Mouse (Mus musculus) MEL (cell line): Measurements from ENCODE around the gene Slc7a5. TPM values are rescaled to one million over a fixed set of nuclear protein-coding genes. Genes with fewer than 3 reads are reported as not detected.

Source experiments
- DNase-seq: peaks from one replicate; pipeline ENCODE4 v3.0.0; 2011; ENCODE audit warnings: low read depth, low spot score
- H3K27ac ChIP-seq: 2 replicates; pipeline ENCODE4 v1.5.1; 2012; ENCODE audit warnings: low read depth, mild to moderate bottlenecking, control low read depth, low read length, moderate library complexity; ENCODE audit not compliant: control insufficient read depth
- H3K27me3 ChIP-seq, 2 experiments: fragments of 150-350 bp in 1 of 2; sonication (generic) in 1 of 2; 2 replicates each; pipeline ENCODE4 v1.6.1; 2012; ENCODE audit warnings: low read length in 2 of 2, mild to moderate bottlenecking in 2 of 2, improper control_type of control experiment in 1 of 2, moderate library complexity in 1 of 2; ENCODE audit not compliant: insufficient read depth in 2 of 2, control insufficient read depth in 1 of 2
- H3K36me3 ChIP-seq, 2 experiments: 2 replicates each; pipeline ENCODE4 v1.6.1; 2012 to 2014; ENCODE audit warnings: low read length in 2 of 2, improper control_type of control experiment in 1 of 2, inconsistent platforms in 1 of 2, mild to moderate bottlenecking in 1 of 2; ENCODE audit not compliant: insufficient read depth in 2 of 2, control insufficient read depth in 1 of 2
- H3K4me1 ChIP-seq, 2 experiments: fragments of 150-350 bp in 1 of 2; sonication (generic) in 1 of 2; 2 replicates each; pipeline ENCODE4 v1.6.1; 2012; ENCODE audit warnings: low read length in 2 of 2, improper control_type of control experiment in 1 of 2, mild to moderate bottlenecking in 1 of 2; ENCODE audit not compliant: insufficient read depth in 2 of 2, control insufficient read depth in 1 of 2
- H3K4me3 ChIP-seq, 2 experiments: fragments of 150-350 bp in 1 of 2; sonication (generic) in 1 of 2; 2 replicates each; pipeline ENCODE4 v1.5.1; 2012; ENCODE audit warnings: low read depth in 2 of 2, low read length in 2 of 2, mild to moderate bottlenecking in 2 of 2, moderate library complexity in 2 of 2, control low read depth in 1 of 2, improper control_type of control experiment in 1 of 2; ENCODE audit not compliant: control insufficient read depth in 1 of 2, insufficient read depth in 1 of 2
- H3K79me2 ChIP-seq: 2 replicates; pipeline ENCODE4 v1.6.1; 2012; ENCODE audit warnings: mild to moderate bottlenecking, low read length, moderate library complexity; ENCODE audit not compliant: control insufficient read depth, poor library complexity, insufficient read depth
- H3K9ac ChIP-seq: 2 replicates; pipeline ENCODE4 v1.6.1; 2012; ENCODE audit warnings: low read depth, mild to moderate bottlenecking, control low read depth, low read length, moderate library complexity; ENCODE audit not compliant: control insufficient read depth, poor library complexity, severe bottlenecking
- H3K9me3 ChIP-seq: fragments of 150-350 bp; sonication (generic); replicated peaks from 2 replicates; pipeline ENCODE4 v1.6.1; 2012; ENCODE audit warnings: mild to moderate bottlenecking, low read length, improper control_type of control experiment, moderate library complexity; ENCODE audit not compliant: insufficient read depth
- BHLHE40 ChIP-seq: IDR thresholded peaks from 2 replicates; pipeline ENCODE4 v1.6.1; 2012; ENCODE audit warnings: low read depth, mild to moderate bottlenecking, inconsistent platforms, low read length, improper control_type of control experiment, borderline replicate concordance
- CHD1 ChIP-seq: IDR thresholded peaks from 2 replicates; pipeline ENCODE4 v1.6.1; 2012; ENCODE audit warnings: low read depth, mild to moderate bottlenecking, inconsistent platforms, low read length, improper control_type of control experiment
- CHD2 ChIP-seq: IDR thresholded peaks from 2 replicates; pipeline ENCODE4 v1.6.1; 2011; ENCODE audit warnings: low read length, improper control_type of control experiment
- CTCF ChIP-seq, 3 experiments: IDR thresholded peaks in 2 of 3; conservative IDR thresholded peaks in 1 of 3; 2 replicates each; pipeline ENCODE4 v1.5.1; 2011 to 2012; ENCODE audit warnings: low read length in 3 of 3, low read depth in 2 of 3, mild to moderate bottlenecking in 2 of 3, improper control_type of control experiment in 1 of 3, inconsistent platforms in 1 of 3, mixed read lengths in 1 of 3, moderate library complexity in 1 of 3; ENCODE audit not compliant: control insufficient read depth in 1 of 3, insufficient read depth in 1 of 3, poor library complexity in 1 of 3, severe bottlenecking in 1 of 3
- ETS1 ChIP-seq: IDR thresholded peaks from 2 replicates; pipeline ENCODE4 v1.6.1; 2012; ENCODE audit warnings: low read depth, mild to moderate bottlenecking, inconsistent platforms, low read length, improper control_type of control experiment, moderate library complexity
- GABPA ChIP-seq: IDR thresholded peaks from 2 replicates; pipeline ENCODE4 v1.6.1; 2012; ENCODE audit warnings: low read depth, mild to moderate bottlenecking, inconsistent platforms, low read length, improper control_type of control experiment, moderate library complexity
- GATA1 ChIP-seq: IDR thresholded peaks from 2 replicates; pipeline ENCODE4 v1.6.1; 2011; ENCODE audit warnings: low read depth, low read length, improper control_type of control experiment
- JUND ChIP-seq: IDR thresholded peaks from 2 replicates; pipeline ENCODE4 v1.6.1; 2011; ENCODE audit warnings: low read depth, mild to moderate bottlenecking, improper control_type of control experiment, low read length
- KAT2A ChIP-seq: conservative IDR thresholded peaks from 2 replicates; pipeline ENCODE4 v1.6.1; 2012; ENCODE audit warnings: low read depth, low read length, improper control_type of control experiment, inconsistent platforms
- MXI1 ChIP-seq: IDR thresholded peaks from 2 replicates; pipeline ENCODE4 v1.6.1; 2011; ENCODE audit warnings: mild to moderate bottlenecking, low read depth, low read length, improper control_type of control experiment
- MYC ChIP-seq: IDR thresholded peaks from 2 replicates; pipeline ENCODE4 v1.6.1; 2011; ENCODE audit warnings: low read depth, mild to moderate bottlenecking, low read length, improper control_type of control experiment, moderate library complexity
- NELFE ChIP-seq: IDR thresholded peaks from 2 replicates; pipeline ENCODE4 v1.6.1; 2011; ENCODE audit warnings: low read depth, low read length, improper control_type of control experiment
- NRF1 ChIP-seq: IDR thresholded peaks from 2 replicates; pipeline ENCODE4 v1.6.1; 2014; ENCODE audit warnings: low read depth, mild to moderate bottlenecking, inconsistent platforms, low read length, improper control_type of control experiment, moderate library complexity; ENCODE audit not compliant: poor library complexity, insufficient read depth, severe bottlenecking
- POLR2A ChIP-seq, 2 experiments: IDR thresholded peaks; 2 replicates each; pipeline ENCODE4 v1.6.1; 2011 to 2012; ENCODE audit warnings: low read length in 2 of 2, mild to moderate bottlenecking in 2 of 2, control low read depth in 1 of 2, improper control_type of control experiment in 1 of 2, low read depth in 1 of 2, moderate library complexity in 1 of 2; ENCODE audit not compliant: control insufficient read depth in 1 of 2, insufficient read depth in 1 of 2, poor library complexity in 1 of 2
- POLR2AphosphoS2 ChIP-seq: IDR thresholded peaks from 2 replicates; pipeline ENCODE4 v1.6.1; 2011; ENCODE audit warnings: low read length, improper control_type of control experiment
- POLR2AphosphoS5 ChIP-seq: IDR thresholded peaks from 2 replicates; pipeline ENCODE4 v1.6.1; 2012; ENCODE audit warnings: low read depth, borderline replicate concordance, mild to moderate bottlenecking, inconsistent platforms, low read length, moderate library complexity, mixed read lengths
- RAD21 ChIP-seq: IDR thresholded peaks from 2 replicates; pipeline ENCODE4 v1.6.1; 2011; ENCODE audit warnings: mild to moderate bottlenecking, low read depth, low read length, improper control_type of control experiment
- RCOR1 ChIP-seq: IDR thresholded peaks from 2 replicates; pipeline ENCODE4 v1.6.1; 2012; ENCODE audit warnings: low read depth, mild to moderate bottlenecking, inconsistent platforms, low read length, improper control_type of control experiment
- SIN3A ChIP-seq: IDR thresholded peaks from 2 replicates; pipeline ENCODE4 v1.6.1; 2012; ENCODE audit warnings: low read length, improper control_type of control experiment, inconsistent platforms
- SMC3 ChIP-seq: IDR thresholded peaks from 2 replicates; pipeline ENCODE4 v1.6.1; 2011; ENCODE audit warnings: low read depth, low read length, improper control_type of control experiment
- TBP ChIP-seq: IDR thresholded peaks from 2 replicates; pipeline ENCODE4 v1.8.0; 2011; ENCODE audit warnings: low read depth, low read length, improper control_type of control experiment
- TCF12 ChIP-seq: IDR thresholded peaks from 2 replicates; pipeline ENCODE4 v1.6.1; 2014; ENCODE audit warnings: low read depth, mild to moderate bottlenecking, inconsistent platforms, low read length, improper control_type of control experiment, moderate library complexity
- UBTF ChIP-seq: IDR thresholded peaks from 2 replicates; pipeline ENCODE4 v1.6.1; 2012; ENCODE audit warnings: low read depth, mild to moderate bottlenecking, inconsistent platforms, low read length, improper control_type of control experiment, moderate library complexity, borderline replicate concordance; ENCODE audit not compliant: insufficient read depth
- USF1 ChIP-seq: IDR thresholded peaks from 2 replicates; pipeline ENCODE4 v1.6.1; 2014; ENCODE audit warnings: low read depth, mild to moderate bottlenecking, inconsistent platforms, low read length, improper control_type of control experiment, moderate library complexity
- USF2 ChIP-seq, 2 experiments: IDR thresholded peaks; 2 replicates each; pipeline ENCODE4 v1.6.1; 2011 to 2012; ENCODE audit warnings: improper control_type of control experiment in 2 of 2, low read length in 2 of 2, borderline replicate concordance in 1 of 2, inconsistent platforms in 1 of 2, low read depth in 1 of 2, mild to moderate bottlenecking in 1 of 2; ENCODE audit not compliant: insufficient read depth in 1 of 2
- ZC3H11A ChIP-seq: IDR thresholded peaks from 2 replicates; pipeline ENCODE4 v1.6.1; 2012; ENCODE audit warnings: low read depth, mild to moderate bottlenecking, inconsistent platforms, low read length, improper control_type of control experiment
- ZKSCAN1 ChIP-seq: IDR thresholded peaks from 2 replicates; pipeline ENCODE4 v1.6.1; 2012; ENCODE audit warnings: low read depth, mild to moderate bottlenecking, inconsistent platforms, low read length, improper control_type of control experiment, moderate library complexity
- ZNF384 ChIP-seq: IDR thresholded peaks from 2 replicates; pipeline ENCODE4 v1.6.1; 2012; ENCODE audit warnings: low read depth, mild to moderate bottlenecking, inconsistent platforms, low read length, improper control_type of control experiment
- polyA plus RNA-seq, 2 experiments: library from polyadenylated mRNA; stranded (reverse) in 1 of 2; unstranded in 1 of 2; fragments of >175 nt in 1 of 2; fragments of >200 nt in 1 of 2; gene quantifications; 2 replicates each; pipeline versions ENCODE4 v1.2.1 to v1.2.4; 2012; ENCODE audit warnings: low replicate concordance in 2 of 2, low read depth in 1 of 2; ENCODE audit not compliant: insufficient read length in 2 of 2, insufficient read depth in 1 of 2, missing spikeins in 1 of 2
- total RNA-seq: library from RNA; depleted of rRNA; stranded (reverse); fragments of 300-350 nt; gene quantifications from 2 replicates; pipeline ENCODE4 v1.2.3, GENCODE M21; 2012

Gene Slc7a5
- total and polyA plus RNA-seq, 3 experiments = 55.0 to 263 (median 108) TPM

DNA sequence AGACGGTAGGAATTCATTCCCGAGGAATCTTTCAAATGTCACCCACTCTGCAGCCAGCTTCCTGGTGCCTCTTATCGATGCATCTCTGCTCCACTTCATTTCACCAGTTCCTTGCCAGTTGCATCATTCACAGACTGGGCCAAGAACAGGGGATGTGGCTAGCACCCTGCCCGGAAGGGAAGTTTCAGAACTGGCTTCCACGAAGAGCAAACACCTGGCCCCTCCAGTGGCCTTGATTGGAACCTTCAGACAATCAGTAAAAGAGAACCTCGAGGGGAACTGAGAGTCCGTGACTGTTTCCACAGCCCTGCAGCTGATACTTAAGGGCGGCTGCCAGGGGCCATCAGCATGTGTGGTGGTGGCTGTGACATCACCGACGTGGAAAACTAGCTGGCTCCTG is 59.0 kb downstream of the Slc7a5 start (continued):
- peak; percentile 21; the same call in 1 of the 2 replicates for TF ChIP-seq MXI1
- TF ChIP-seq POLR2AphosphoS5 = no peak
- peak; percentile 43 for TF ChIP-seq NELFE
- no peak for TF ChIP-seq ZKSCAN1
- no peak for TF ChIP-seq SMC3
- TF ChIP-seq GATA1 = peak; percentile 73
- TF ChIP-seq POLR2AphosphoS2 = peak; percentile 24; the same call in 1 of the 2 replicates

DNA sequence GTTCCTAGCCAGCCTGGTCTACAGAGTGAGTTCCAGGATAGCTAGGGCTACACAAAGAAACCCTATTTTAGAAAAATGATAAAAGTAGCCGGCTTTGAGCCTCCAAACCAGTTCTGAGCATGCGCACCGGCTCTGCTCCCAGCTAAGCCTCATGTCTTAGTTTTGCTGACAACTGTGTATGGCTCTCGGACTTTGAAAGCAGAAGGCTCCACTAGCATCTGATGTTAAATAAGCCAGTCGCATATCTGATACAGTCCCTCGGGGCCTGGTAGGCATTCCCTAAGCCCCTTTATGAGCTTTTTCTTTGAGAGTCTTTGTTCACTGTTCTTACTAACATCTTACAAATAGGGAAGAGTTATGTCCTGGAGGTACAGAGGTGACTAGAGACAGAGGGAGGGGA is 59.5 kb downstream of the Slc7a5 start:
- Histone ChIP-seq H3K79me2 (peaks cover 4% of the 10 kb centered on the region; the same call in 1 of the 2 replicates), H3K9ac (peak overlapping the region; percentile 74), H3K4me3 (0 out of 4 replicates have a peak overlapping the region, but pooled peaks of 1 of the 2 experiments have one; percentile 8), H3K27ac (peak overlapping the region; percentile 99), H3K4me1 (peaks cover 13 to 45% of the 10 kb centered on the region in 2 experiments), H3K9me3 (no peaks in the 10 kb centered on the region), H3K36me3 (peaks cover 0 to 34% of the 10 kb centered on the region in 2 experiments; a peak in 2 of 4 replicates)
- peak; percentile 77 for DNase-seq
- TF ChIP-seq NRF1 (peak; percentile 71), RCOR1 (no peak)
- TF ChIP-seq, all 39 proteins: peak for 1
- H3K27me3 ChIP-seq = no peaks in the 10 kb centered on the region

DNA sequence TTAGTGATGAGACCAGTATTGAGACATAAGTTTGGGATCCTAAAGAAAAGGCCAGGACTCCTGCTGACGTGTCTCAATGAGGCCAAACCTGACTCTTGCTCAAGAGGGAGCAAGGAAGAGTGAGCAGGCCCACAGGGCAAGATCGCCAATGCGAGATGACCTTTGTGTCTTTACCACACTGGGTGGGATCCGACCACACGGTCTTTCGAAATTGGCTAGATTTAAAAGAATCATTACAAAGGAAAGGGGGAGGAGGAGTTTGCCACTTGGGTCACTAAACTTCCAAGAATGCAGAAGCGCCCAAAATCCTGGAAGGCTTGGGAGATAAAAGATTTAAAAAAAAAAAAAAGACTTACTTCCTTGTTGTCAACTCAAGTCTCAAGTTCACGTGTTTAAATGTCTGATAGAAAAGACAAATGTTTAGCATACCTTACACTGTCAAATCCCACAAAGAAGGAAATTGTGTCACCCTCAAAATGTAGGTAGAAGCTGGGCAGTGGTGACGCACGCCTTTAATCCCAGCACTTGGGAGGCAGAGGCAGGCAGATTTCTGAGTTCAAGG is 60.2 kb downstream of the Slc7a5 start:
- H3K79me2 ChIP-seq = peaks cover 4% of the 10 kb centered on the region; the same call in 1 of the 2 replicates
- peak overlapping the region; percentile 74 for H3K9ac ChIP-seq
- H3K9me3 ChIP-seq = no peaks in the 10 kb centered on the region
- H3K4me1 ChIP-seq = peaks cover 13 to 40% of the 10 kb centered on the region in 2 experiments
- peaks cover 0 to 33% of the 10 kb centered on the region in 2 experiments; a peak in 2 of 4 replicates for H3K36me3 ChIP-seq
- peak; percentile 43 for DNase-seq
- TF ChIP-seq ZNF384 (peak; percentile 88), TBP (no peak), CTCF (IDR thresholded peaks at IDR 0.05 in 2 of 3, conservative IDR thresholded peaks at IDR 0.05 in 1 of 3; ENCODE audit: control insufficient read depth in 1 of 3, insufficient read depth in 1 of 3, low read depth in 2 of 3, low read length in 3 of 3, poor library complexity in 1 of 3, severe bottlenecking in 1 of 3) (no peak), NELFE (no peak), TCF12 (no peak), GABPA (no peak), CHD2 (no peak), SMC3 (no peak), MXI1 (peak; percentile 81), POLR2AphosphoS5 (no peak), JUND (no peak), GATA1 (0 out of 2 replicates have a peak, but pooled peaks have one; percentile 26), MYC (no peak), BHLHE40 (peak; percentile 46; the same call in 1 of the 2 replicates), ZC3H11A (no peak), SIN3A (peak; percentile 73), POLR2A (IDR thresholded peaks at IDR 0.05; ENCODE audit: control insufficient read depth in 1 of 2, insufficient read depth in 1 of 2, low read depth in 1 of 2, low read length in 2 of 2, poor library complexity in 1 of 2) (no peak), KAT2A (no peak), UBTF (no peak), ETS1 (peak; percentile 55), USF1 (no peak), RAD21 (no peak), CHD1 (no peak), USF2 (IDR thresholded peaks at IDR 0.05; ENCODE audit: borderline replicate concordance in 1 of 2, insufficient read depth in 1 of 2, low read depth in 1 of 2, low read length in 2 of 2) (no peak)
- H3K27me3 ChIP-seq = no peaks in the 10 kb centered on the region
- peak overlapping the region; percentile 99 for H3K27ac ChIP-seq
- H3K4me3 ChIP-seq = no peak overlapping the region
